Mouse (Mus musculus): Measurements from ENCODE around the gene Wdr20. TPM values are rescaled to one million over a fixed set of nuclear protein-coding genes. Genes with fewer than 3 reads are reported as not detected.

The Wdr20 gene
- polyA plus RNA-seq, 1 experiment from 2014 or later = 16.0 TPM

- H3K4me3 ChIP-seq = no peak overlapping the region
- H3K4me2 ChIP-seq = no peak overlapping the region
- H3K4me1 ChIP-seq = peaks cover 18% of the 10 kb centered on the region
- no peak overlapping the region for H3K27ac ChIP-seq
- H3K9me3 ChIP-seq (replicated peaks) = no peaks in the 10 kb centered on the region
- 71% methylated on average over 4 of the region's 4 CpGs for WGBS (ENCODE audit: insufficient replicate concordance)
- ATAC-seq = no peak
- no peaks in the 10 kb centered on the region for H3K27me3 ChIP-seq (replicated peaks)
- H3K36me3 ChIP-seq = peaks cover 31% of the 10 kb centered on the region
- H3K9ac ChIP-seq = no peak overlapping the region
Measured at GRCm38 (mm10) chr12:110786243-110786642, 48.5 kb downstream of the Wdr20 start.

- H3K4me2 ChIP-seq = no peak overlapping the region
- peaks cover 30% of the 10 kb centered on the region for H3K36me3 ChIP-seq
- H3K27me3 ChIP-seq (replicated peaks) = no peaks in the 10 kb centered on the region
- no peak for ATAC-seq
- WGBS (ENCODE audit: insufficient replicate concordance) = 86% methylated on average over 4 of the region's 4 CpGs
- H3K9me3 ChIP-seq (replicated peaks) = no peaks in the 10 kb centered on the region
- no peak overlapping the region for H3K27ac ChIP-seq
- H3K4me1 ChIP-seq = no peaks in the 10 kb centered on the region
- no peak overlapping the region for H3K4me3 ChIP-seq
- H3K9ac ChIP-seq = no peak overlapping the region
Measured at GRCm38 (mm10) chr12:110790580-110790979, 52.8 kb downstream of the Wdr20 start.

GRCm38 (mm10) chr12:110791026-110791425, 53.3 kb downstream of the Wdr20 start:
- Histone ChIP-seq H3K4me2 (no peak overlapping the region), H3K36me3 (peaks cover 30% of the 10 kb centered on the region), H3K4me1 (no peaks in the 10 kb centered on the region), H3K9me3 (replicated peaks) (no peaks in the 10 kb centered on the region), H3K27ac (no peak overlapping the region), H3K9ac (no peak overlapping the region), H3K4me3 (no peak overlapping the region), H3K27me3 (replicated peaks) (no peaks in the 10 kb centered on the region)
- ATAC-seq = no peak
- 88% methylated on average over 8 of the region's 8 CpGs for WGBS (ENCODE audit: insufficient replicate concordance)

- Histone ChIP-seq H3K4me2 (no peak overlapping the region), H3K36me3 (peaks cover 28% of the 10 kb centered on the region), H3K4me3 (no peak overlapping the region), H3K27ac (no peak overlapping the region), H3K9ac (no peak overlapping the region), H3K27me3 (replicated peaks) (no peaks in the 10 kb centered on the region), H3K9me3 (replicated peaks) (no peaks in the 10 kb centered on the region), H3K4me1 (0 out of 2 replicates have a peak, but pooled peaks cover 10% of the 10 kb centered on the region)
- WGBS (ENCODE audit: insufficient replicate concordance) = 83% methylated on average over 6 of the region's 6 CpGs
- no peak for ATAC-seq
Measured at GRCm38 (mm10) chr12:110795035-110795434, 57.3 kb downstream of the Wdr20 start.

GRCm38 (mm10) chr12:110796748-110797147, 59.0 kb downstream of the Wdr20 start:
- no peak overlapping the region for H3K4me2 ChIP-seq
- H3K9ac ChIP-seq = no peak overlapping the region
- ATAC-seq = no peak
- H3K4me1 ChIP-seq = peaks cover 17% of the 10 kb centered on the region
- no peaks in the 10 kb centered on the region for H3K27me3 ChIP-seq (replicated peaks)
- H3K9me3 ChIP-seq (replicated peaks) = no peaks in the 10 kb centered on the region
- peaks cover 24% of the 10 kb centered on the region for H3K36me3 ChIP-seq
- H3K27ac ChIP-seq = no peak overlapping the region
- 65% methylated on average over 6 of the region's 6 CpGs for WGBS (ENCODE audit: insufficient replicate concordance)
- H3K4me3 ChIP-seq = no peak overlapping the region

- no peak overlapping the region for H3K9ac ChIP-seq
- peaks cover 22% of the 10 kb centered on the region for H3K4me1 ChIP-seq
- peaks cover 24% of the 10 kb centered on the region for H3K36me3 ChIP-seq
- H3K4me2 ChIP-seq = no peak overlapping the region
- H3K9me3 ChIP-seq (replicated peaks) = no peaks in the 10 kb centered on the region
- 80% methylated on average over 6 of the region's 6 CpGs for WGBS (ENCODE audit: insufficient replicate concordance)
- H3K27ac ChIP-seq = no peak overlapping the region
- ATAC-seq = no peak
- no peaks in the 10 kb centered on the region for H3K27me3 ChIP-seq (replicated peaks)
- H3K4me3 ChIP-seq = no peak overlapping the region
Measured at GRCm38 (mm10) chr12:110797202-110797601, 59.5 kb downstream of the Wdr20 start.

GRCm38 (mm10) chr12:110797842-110798431, 60.2 kb downstream of the Wdr20 start:
- H3K4me1 ChIP-seq = peaks cover 25% of the 10 kb centered on the region
- no peak overlapping the region for H3K4me2 ChIP-seq
- no peak overlapping the region for H3K4me3 ChIP-seq
- no peaks in the 10 kb centered on the region for H3K27me3 ChIP-seq (replicated peaks)
- H3K36me3 ChIP-seq = peaks cover 18% of the 10 kb centered on the region
- no peaks in the 10 kb centered on the region for H3K9me3 ChIP-seq (replicated peaks)
- ATAC-seq = no peak
- no peak overlapping the region for H3K9ac ChIP-seq
- 83% methylated on average over 10 of the region's 10 CpGs for WGBS (ENCODE audit: insufficient replicate concordance)
- no peak overlapping the region for H3K27ac ChIP-seq

GRCm38 (mm10) chr12:110799226-110799625, 61.5 kb downstream of the Wdr20 start:
- Histone ChIP-seq H3K27me3 (replicated peaks) (no peaks in the 10 kb centered on the region), H3K9me3 (replicated peaks) (no peaks in the 10 kb centered on the region), H3K4me2 (no peak overlapping the region), H3K4me1 (peaks cover 25% of the 10 kb centered on the region), H3K4me3 (no peak overlapping the region), H3K36me3 (peaks cover 6% of the 10 kb centered on the region), H3K27ac (no peak overlapping the region), H3K9ac (no peak overlapping the region)
- ATAC-seq = no peak
- 88% methylated on average over 4 of the region's 4 CpGs for WGBS (ENCODE audit: insufficient replicate concordance)

- H3K36me3 ChIP-seq = peaks cover 8% of the 10 kb centered on the region
- ATAC-seq = no peak
- H3K9ac ChIP-seq = no peak overlapping the region
- H3K27ac ChIP-seq = no peak overlapping the region
- 75% methylated on average over 10 of the region's 10 CpGs for WGBS (ENCODE audit: insufficient replicate concordance)
- no peak overlapping the region for H3K4me3 ChIP-seq
- no peaks in the 10 kb centered on the region for H3K9me3 ChIP-seq (replicated peaks)
- peaks cover 20% of the 10 kb centered on the region for H3K4me1 ChIP-seq
- H3K4me2 ChIP-seq = no peak overlapping the region
- no peaks in the 10 kb centered on the region for H3K27me3 ChIP-seq (replicated peaks)
Measured at GRCm38 (mm10) chr12:110801876-110802464, 64.2 kb downstream of the Wdr20 start.

- no peak overlapping the region for H3K27ac ChIP-seq
- H3K4me3 ChIP-seq = no peak overlapping the region
- no peak overlapping the region for H3K9ac ChIP-seq
- peaks cover 10% of the 10 kb centered on the region for H3K36me3 ChIP-seq
- H3K4me1 ChIP-seq = peaks cover 14% of the 10 kb centered on the region
- no peaks in the 10 kb centered on the region for H3K9me3 ChIP-seq (replicated peaks)
- no peak overlapping the region for H3K4me2 ChIP-seq
- no peak for ATAC-seq
- WGBS (ENCODE audit: insufficient replicate concordance) = 83% methylated on average over 5 of the region's 5 CpGs
- H3K27me3 ChIP-seq (replicated peaks) = no peaks in the 10 kb centered on the region
Measured at GRCm38 (mm10) chr12:110802674-110803297, 65.0 kb downstream of the Wdr20 start.

- H3K4me1 ChIP-seq = peaks cover 14% of the 10 kb centered on the region
- H3K27ac ChIP-seq = no peak overlapping the region
- H3K9me3 ChIP-seq (replicated peaks) = no peaks in the 10 kb centered on the region
- H3K36me3 ChIP-seq = peaks cover 11% of the 10 kb centered on the region
- no peak overlapping the region for H3K4me2 ChIP-seq
- H3K27me3 ChIP-seq (replicated peaks) = no peaks in the 10 kb centered on the region
- WGBS (ENCODE audit: insufficient replicate concordance) = 77% methylated on average over 10 of the region's 10 CpGs
- no peak overlapping the region for H3K9ac ChIP-seq
- no peak for ATAC-seq
- H3K4me3 ChIP-seq = no peak overlapping the region
Measured at GRCm38 (mm10) chr12:110804261-110804660, 66.5 kb downstream of the Wdr20 start.

GRCm38 (mm10) chr12:110806301-110806970, 68.7 kb downstream of the Wdr20 start:
- Histone ChIP-seq H3K27ac (no peak overlapping the region), H3K4me3 (no peak overlapping the region), H3K36me3 (peaks cover 11% of the 10 kb centered on the region), H3K4me1 (peaks cover 10% of the 10 kb centered on the region), H3K4me2 (no peak overlapping the region), H3K27me3 (replicated peaks) (no peaks in the 10 kb centered on the region), H3K9me3 (replicated peaks) (no peaks in the 10 kb centered on the region), H3K9ac (no peak overlapping the region)
- WGBS (ENCODE audit: insufficient replicate concordance) = 72% methylated on average over 3 of the region's 3 CpGs
- no peak for ATAC-seq
